Mouse (Mus musculus): ENCODE measurements around the gene Pold1.

The Pold1 gene

GRCm38 (mm10) chr7:44576333-44576844 lies 27.7 kb upstream of the Pold1 start:
- DNase-seq = no peak

- DNase-seq = no peak
Measured at GRCm38 (mm10) chr7:44572956-44573484, 24.4 kb upstream of the Pold1 start.

- peak in 1 of 2 experiments; percentile 23 for DNase-seq
Measured at GRCm38 (mm10) chr7:44572213-44572701, 23.6 kb upstream of the Pold1 start, which contains the start of gene Napsa. Gene Napsa, plus strand, starts transcription at chr7:44572380.

- DNase-seq = no peak
Measured at GRCm38 (mm10) chr7:44571811-44572210, 23.2 kb upstream of the Pold1 start.

- no peak for DNase-seq
Measured at GRCm38 (mm10) chr7:44570989-44571388, 22.3 kb upstream of the Pold1 start.

GRCm38 (mm10) chr7:44568803-44569202 lies 20.2 kb upstream of the Pold1 start:
- DNase-seq = no peak

GRCm38 (mm10) chr7:44565414-44565813 lies 16.8 kb upstream of the Pold1 start:
- no peak for DNase-seq

GRCm38 (mm10) chr7:44564486-44564885 lies 15.8 kb upstream of the Pold1 start:
- DNase-seq = no peak

- DNase-seq = no peak
Measured at GRCm38 (mm10) chr7:44563284-44563683, 14.6 kb upstream of the Pold1 start.

- DNase-seq = peak in 1 of 2 experiments; percentile 61
Measured at GRCm38 (mm10) chr7:44560435-44561400, 12.1 kb upstream of the Pold1 start.

- DNase-seq = no peak
Measured at GRCm38 (mm10) chr7:44557629-44558028, 9.0 kb upstream of the Pold1 start.

GRCm38 (mm10) chr7:44553826-44554225 lies 5.2 kb upstream of the Pold1 start, which contains the start of gene Nr1h2:
Gene Nr1h2, minus strand, starts transcription at chr7:44553951.
- peak; percentile 94 to 95 for DNase-seq

GRCm38 (mm10) chr7:44553196-44553764 lies 4.6 kb upstream of the Pold1 start:
- DNase-seq = peak in 1 of 2 experiments; percentile 66

GRCm38 (mm10) chr7:44552141-44552908 lies 3.7 kb upstream of the Pold1 start:
- DNase-seq = no peak

GRCm38 (mm10) chr7:44551731-44552130 lies 3.1 kb upstream of the Pold1 start:
- DNase-seq = no peak

GRCm38 (mm10) chr7:44551301-44551700 lies 2.7 kb upstream of the Pold1 start:
- DNase-seq = no peak

- no peak for DNase-seq
Measured at GRCm38 (mm10) chr7:44550409-44550678, 1.7 kb upstream of the Pold1 start.

- no peak for DNase-seq
Measured at GRCm38 (mm10) chr7:44549621-44550408, 1.2 kb upstream of the Pold1 start.

GRCm38 (mm10) chr7:44547725-44548124 lies 924 bp downstream of the Pold1 start:
- no peak for DNase-seq

GRCm38 (mm10) chr7:44547041-44547440 lies 1.6 kb downstream of the Pold1 start:
- no peak for DNase-seq

- DNase-seq = no peak
Measured at GRCm38 (mm10) chr7:44546274-44546673, 2.4 kb downstream of the Pold1 start.

- no peak for DNase-seq
Measured at GRCm38 (mm10) chr7:44543071-44543470, 5.6 kb downstream of the Pold1 start.
